Mouse (Mus musculus) limb, embryonic 12.5 days (tissue): ENCODE data around the gene Mtfr1l. TPM values are rescaled to one million over a fixed set of nuclear protein-coding genes. Genes with fewer than 3 reads are reported as not detected.
A peak's percentile ranks its signal among the peaks of the same experiment; 100 is the strongest.
"Not testable (repeated sequence)": the region's sequence is repeated elsewhere in the genome, so short reads cannot be mapped to it uniquely, and the experiment has no call there.

Source experiments
- ATAC-seq: fragments of 200-750 bp; cut with Nextera tagmentation; 2 replicates; pipeline ENCODE4 v1.8.0; 2017; ENCODE audit warnings: low read depth, moderate TSS enrichment; ENCODE audit not compliant: insufficient number of reproducible peaks, insufficient read depth, low FRiP score, low TSS enrichment
- H3K27ac ChIP-seq: fragments of 300-500 bp; sonication (generic); 2 replicates; pipeline ENCODE4 v1.5.1; 2016; ENCODE audit warnings: mild to moderate bottlenecking, moderate library complexity
- H3K27me3 ChIP-seq: fragments of 300-500 bp; sonication (generic); 2 replicates; pipeline ENCODE4 v1.6.1; 2016; ENCODE audit warnings: mild to moderate bottlenecking, moderate library complexity
- H3K36me3 ChIP-seq: fragments of 300-500 bp; sonication (generic); 2 replicates; pipeline ENCODE4 v1.6.1; 2016; ENCODE audit warnings: mild to moderate bottlenecking, moderate library complexity
- H3K4me1 ChIP-seq: fragments of 300-500 bp; sonication (generic); replicated peaks from 2 replicates; pipeline ENCODE4 v1.6.1; 2016
- H3K4me2 ChIP-seq: fragments of 300-500 bp; sonication (generic); 2 replicates; pipeline ENCODE4 v1.6.1; 2016; ENCODE audit warnings: mild to moderate bottlenecking, moderate library complexity
- H3K4me3 ChIP-seq: fragments of 300-500 bp; sonication (generic); replicated peaks from 2 replicates; pipeline ENCODE4 v1.5.1; 2016; ENCODE audit warnings: mild to moderate bottlenecking
- H3K9ac ChIP-seq: fragments of 300-500 bp; sonication (generic); replicated peaks from 2 replicates; pipeline ENCODE4 v1.6.1; 2016; ENCODE audit warnings: mild to moderate bottlenecking, moderate library complexity
- H3K9me3 ChIP-seq: fragments of 300-500 bp; sonication (generic); 2 replicates; pipeline ENCODE4 v1.6.1; 2016; ENCODE audit warnings: mild to moderate bottlenecking, moderate library complexity
- WGBS: fragments of 180-500 bp; shearing (Covaris S2); methylation state at CpG from one replicate; pipeline ENCODE4 v1.1.7; 2016; 5-methylcytosine and 5-hydroxymethylcytosine counted together
- polyA plus RNA-seq: library from polyadenylated mRNA; unstranded; fragments of >200 nt; fragmentation: Nextera tagmentation; extraction: Ambion mirVana; gene quantifications from 2 replicates; pipeline ENCODE4 v1.2.1, GENCODE M21; 2016

Gene Mtfr1l
- polyA plus RNA-seq, 1 experiment from 2014 or later: 118 TPM

GRCm38 (mm10) chr4:134497986-134498731 is 37.0 kb downstream of the Mtfr1l start:
- WGBS: 76% methylated on average over 12 of the region's 12 CpGs

GRCm38 (mm10) chr4:134497223-134497622 is 38.0 kb downstream of the Mtfr1l start:
- Histone ChIP-seq H3K9ac (peak overlapping the region; percentile 64), H3K27me3 (peaks cover 10% of the 10 kb centered on the region; the same call in 1 of the 2 replicates), H3K4me1 (peaks cover 23% of the 10 kb centered on the region), H3K9me3 (no peaks in the 10 kb centered on the region), H3K36me3 (no peaks in the 10 kb centered on the region), H3K4me2 (peak overlapping the region; percentile 98), H3K27ac (no peak overlapping the region; the same call in 1 of the 2 replicates), H3K4me3 (peak overlapping the region; percentile 58)
- 10% methylated on average over 6 of the region's 6 CpGs for WGBS
- 0 out of 2 replicates have a peak, but pooled peaks have one; percentile 16 for ATAC-seq

More at GRCm38 (mm10) chr4:134497986-134498731, 37.0 kb downstream of the Mtfr1l start:
- Histone ChIP-seq H3K4me3 (no peak overlapping the region), H3K9ac (no peak overlapping the region), H3K27ac (no peak overlapping the region), H3K4me2 (peak overlapping the region; percentile 98; the same call in 1 of the 2 replicates), H3K27me3 (peaks cover 10% of the 10 kb centered on the region; the same call in 1 of the 2 replicates), H3K9me3 (no peaks in the 10 kb centered on the region), H3K36me3 (no peaks in the 10 kb centered on the region), H3K4me1 (peaks cover 23% of the 10 kb centered on the region)
- ATAC-seq: no peak

- Histone ChIP-seq H3K36me3 (no peaks in the 10 kb centered on the region), H3K4me3 (peak within 1 kb of the TSS; percentile 58), H3K9me3 (no peaks in the 10 kb centered on the region), H3K27me3 (peaks cover 10% of the 10 kb centered on the region; the same call in 1 of the 2 replicates), H3K4me1 (peaks cover 23% of the 10 kb centered on the region), H3K27ac (peak within 1 kb of the TSS; percentile 45; the same call in 1 of the 2 replicates), H3K9ac (peak within 1 kb of the TSS; percentile 64), H3K4me2 (peak within 1 kb of the TSS; percentile 98)
- peak; percentile 61 for ATAC-seq
- WGBS: 3% methylated on average over 35 of the region's 35 CpGs
Observed at GRCm38 (mm10) chr4:134496595-134497210, 38.5 kb downstream of the Mtfr1l start, which contains the start of gene Paqr7. Gene Paqr7, plus strand, starts transcription at chr4:134496697.

GRCm38 (mm10) chr4:134495546-134495923 is 39.7 kb downstream of the Mtfr1l start:
- H3K4me2 ChIP-seq: no peak overlapping the region
- no peak overlapping the region for H3K4me3 ChIP-seq
- ATAC-seq: no peak
- H3K27me3 ChIP-seq: peaks cover 10% of the 10 kb centered on the region; the same call in 1 of the 2 replicates
- 89% methylated on average over 5 of the region's 5 CpGs for WGBS
- H3K9me3 ChIP-seq: no peaks in the 10 kb centered on the region
- no peak overlapping the region for H3K27ac ChIP-seq
- no peak overlapping the region for H3K9ac ChIP-seq
- no peaks in the 10 kb centered on the region for H3K36me3 ChIP-seq
- peaks cover 23% of the 10 kb centered on the region for H3K4me1 ChIP-seq

- Histone ChIP-seq H3K4me1 (peaks cover 23% of the 10 kb centered on the region), H3K36me3 (no peaks in the 10 kb centered on the region), H3K4me3 (no peak overlapping the region), H3K9me3 (no peaks in the 10 kb centered on the region), H3K4me2 (no peak overlapping the region), H3K27ac (no peak overlapping the region), H3K9ac (no peak overlapping the region), H3K27me3 (peaks cover 10% of the 10 kb centered on the region; the same call in 1 of the 2 replicates)
- ATAC-seq: no peak
- 70% methylated on average over 16 of the region's 16 CpGs for WGBS
Observed at GRCm38 (mm10) chr4:134494780-134495545, 40.2 kb downstream of the Mtfr1l start.

- not testable (repeated sequence) for H3K27me3 ChIP-seq, H3K36me3 ChIP-seq, ATAC-seq, H3K27ac ChIP-seq, H3K9me3 ChIP-seq, H3K9ac ChIP-seq, H3K4me2 ChIP-seq, H3K4me3 ChIP-seq
- peaks cover 23% of the 10 kb centered on the region for H3K4me1 ChIP-seq
- 93% methylated on average over 6 of the region's 6 CpGs for WGBS
Observed at GRCm38 (mm10) chr4:134494161-134494560, 41.0 kb downstream of the Mtfr1l start.

- H3K9ac ChIP-seq: no peak overlapping the region
- WGBS: 71% methylated on average over 6 of the region's 6 CpGs
- no peak overlapping the region for H3K4me2 ChIP-seq
- H3K4me3 ChIP-seq: no peak overlapping the region
- H3K9me3 ChIP-seq: no peaks in the 10 kb centered on the region
- H3K36me3 ChIP-seq: no peaks in the 10 kb centered on the region
- no peaks in the 10 kb centered on the region for H3K27me3 ChIP-seq
- no peak for ATAC-seq
- no peak overlapping the region for H3K27ac ChIP-seq
- H3K4me1 ChIP-seq: peaks cover 16% of the 10 kb centered on the region
Observed at GRCm38 (mm10) chr4:134491716-134492115, 43.5 kb downstream of the Mtfr1l start.

GRCm38 (mm10) chr4:134489986-134490665 is 45.1 kb downstream of the Mtfr1l start:
- Histone ChIP-seq H3K36me3 (no peaks in the 10 kb centered on the region), H3K9ac (no peak overlapping the region)
- WGBS: 91% methylated on average over 11 of the region's 11 CpGs

GRCm38 (mm10) chr4:134488211-134488610 is 47.0 kb downstream of the Mtfr1l start:
- ATAC-seq: no peak
- Histone ChIP-seq H3K27me3 (peaks cover 14% of the 10 kb centered on the region; the same call in 1 of the 2 replicates), H3K36me3 (no peaks in the 10 kb centered on the region), H3K27ac (no peak overlapping the region), H3K9me3 (no peaks in the 10 kb centered on the region), H3K4me1 (no peaks in the 10 kb centered on the region), H3K9ac (no peak overlapping the region), H3K4me3 (no peak overlapping the region), H3K4me2 (no peak overlapping the region)
- 92% methylated on average over 5 of the region's 5 CpGs for WGBS

More at GRCm38 (mm10) chr4:134489986-134490665, 45.1 kb downstream of the Mtfr1l start:
- H3K4me2 ChIP-seq: no peak overlapping the region
- ATAC-seq: no peak
- H3K4me1 ChIP-seq: peaks cover 3% of the 10 kb centered on the region
- H3K9me3 ChIP-seq: no peaks in the 10 kb centered on the region
- no peak overlapping the region for H3K4me3 ChIP-seq
- H3K27me3 ChIP-seq: no peaks in the 10 kb centered on the region
- H3K27ac ChIP-seq: no peak overlapping the region

- no peaks in the 10 kb centered on the region for H3K9me3 ChIP-seq
- no peak for ATAC-seq
- no peaks in the 10 kb centered on the region for H3K4me1 ChIP-seq
- 84% methylated on average over 5 of the region's 5 CpGs for WGBS
- no peak overlapping the region for H3K27ac ChIP-seq
- no peak overlapping the region for H3K4me3 ChIP-seq
- peaks cover 18% of the 10 kb centered on the region for H3K27me3 ChIP-seq
- H3K9ac ChIP-seq: no peak overlapping the region
- no peaks in the 10 kb centered on the region for H3K36me3 ChIP-seq
- no peak overlapping the region for H3K4me2 ChIP-seq
Observed at GRCm38 (mm10) chr4:134485151-134485900, 49.9 kb downstream of the Mtfr1l start.
